Mouse (Mus musculus): ENCODE measurements around the gene Syngap1.

DNA sequence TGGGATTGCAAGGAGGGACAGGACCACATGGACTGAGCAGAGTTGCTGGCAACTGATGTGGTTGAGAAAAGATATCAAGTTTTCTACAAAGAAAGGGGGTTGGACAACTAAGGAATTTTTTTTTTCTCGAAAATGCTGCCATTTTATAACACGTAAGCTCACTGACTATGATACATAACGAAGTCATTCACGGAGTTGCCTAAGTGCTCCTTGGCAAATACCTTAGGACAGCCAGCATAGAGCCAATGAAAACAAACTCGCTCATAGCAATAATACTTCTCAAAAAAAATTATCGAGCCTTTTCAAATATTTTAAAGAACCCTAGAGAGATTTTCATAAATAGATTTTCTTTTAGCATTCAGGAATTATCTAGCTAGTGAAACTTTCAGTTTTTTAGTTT is 40.1 kb upstream of the Syngap1 start:
- TF ChIP-seq POLR2A (IDR thresholded peaks at IDR 0.05; ENCODE audit: control insufficient read depth, low read depth, low read length): no peak
- TF ChIP-seq CTCF (IDR thresholded peaks at IDR 0.05; ENCODE audit: control insufficient read depth, insufficient read depth, insufficient replicate concordance, low read depth, low read length): no peak

Measured in testis, adult 2 months (tissue).